Comparison of ENCODE assay signal across 14 mouse cellular contexts in genomic region chr9:44847446-44847845, GRCm38 (mm10). TPM values are rescaled to one million over a fixed set of nuclear protein-coding genes. Genes with fewer than 3 reads are reported as not detected.
DNase-seq lines count a peak whose midpoint lies in the region.
"Had no signal": no experiment of that assay in that cellular context is flagged by ENCODE, and none has a peak within 500 bp of the region (broad histone marks: within the 10 kb centered on the region; RNA-seq: fewer than 3 reads in every experiment).

No protein-coding gene starts in this region.

- intact Hi-C loops in heart, postnatal 25 days (cut with DNase I) = no loop called here
- intact Hi-C loops in heart, postnatal 14 days (cut with DNase I) = loop anchor here (2.0 kb wide), 1 partner anchor 33 kb away; the partner anchor contains the start of gene Kmt2a

- peak; percentile 36 for DNase-seq in heart, adult 8-10 months (ENCODE audit: low spot score)
- no peak for DNase-seq in heart, postnatal 25 days (ENCODE audit: low spot score)
- peak; percentile 33 for DNase-seq in lung, postnatal 10 days
- no peak for DNase-seq in lung, postnatal 25 days (ENCODE audit: low spot score)
- peak; percentile 19 to 33 for DNase-seq in heart, postnatal 14 days
- DNase-seq in cerebellum, adult 8-10 months = no peak
- no peak for DNase-seq in adrenal gland, adult (ENCODE audit: inconsistent age in 2 of 2, low spot score in 1 of 2)
- DNase-seq: adrenal gland, adult 2 months; adrenal gland, postnatal 25 days; cerebellum, adult 11 months; cerebellum, adult 9-10 months; cerebellum, postnatal 25 days; gastrocnemius, postnatal 14 days; kidney, adult 9 months had no signal

RNA-seq across cellular contexts. Expression of gene Kmt2a, which starts 33.6 kb away (rescaled TPM):
- total RNA-seq in heart, adult 8-10 months (2022) = 10 to 100 TPM; 22.2 to 33.6 (median 29.8) TPM
- total RNA-seq in heart, postnatal 25 days (2021) = 10 to 100 TPM; 23.2 to 28.1 TPM
- total RNA-seq in heart, postnatal 14 days (2021) = 10 to 100 TPM; 29.2 to 31.5 TPM

RNA-seq across cellular contexts. Expression of gene Ttc36, which starts 44.6 kb away (rescaled TPM):
- total RNA-seq in heart, adult 8-10 months (2022) = 1 to 10 TPM in 2 of 4 experiments, under 1 TPM in 2; 0.63 to 1.5 (median 0.97) TPM
- under 1 TPM; 0.34 to 0.61 TPM for total RNA-seq in heart, postnatal 25 days (2021)
- total RNA-seq in heart, postnatal 14 days (2021) = 1 to 10 TPM in 1 of 2 experiments, under 1 TPM in 1; 0.85 to 1.6 TPM

RNA-seq across cellular contexts. Expression of gene Tmem25, which starts 48.3 kb away (rescaled TPM):
- 10 to 100 TPM in 2 of 4 experiments, 1 to 10 TPM in 2; 8.6 to 21.9 (median 10.5) TPM for total RNA-seq in heart, adult 8-10 months (2022)
- 10 to 100 TPM; 13.4 to 15.1 TPM for total RNA-seq in heart, postnatal 25 days (2021)
- 10 to 100 TPM; 10.4 to 12.7 TPM for total RNA-seq in heart, postnatal 14 days (2021)

Comparison
In these comparisons a context has a peak if more than half of its experiments do, and no peak if none do; other contexts are left out.
1. DNase-seq: peak in heart, adult 8-10 months (single experiment), lung, postnatal 10 days (single experiment) and heart, postnatal 14 days (2 of 2); none in heart, postnatal 25 days (single experiment), lung, postnatal 25 days (single experiment), cerebellum, adult 8-10 months (single experiment) and adrenal gland, adult (0 of 2).